Mouse (Mus musculus): ENCODE results near the gene Btbd35f23.
"Not testable (repeated sequence)": the region's sequence is repeated elsewhere in the genome, so short reads cannot be mapped to it uniquely, and the experiment has no call there.

Gene Btbd35f23

GRCm38 (mm10) chrX:3076575-3076974 is at the start of gene Btbd35f23:
TSS of gene Btbd35f23 (plus strand) at chrX:3076875.
- not testable (repeated sequence) for DNase-seq

All from lung, postnatal 4 days (tissue).